Mouse (Mus musculus): ENCODE results near the gene Hat1. TPM values are rescaled to one million over a fixed set of nuclear protein-coding genes. Genes with fewer than 3 reads are reported as not detected.

The Hat1 gene
- polyA plus RNA-seq, 1 experiment from 2014 or later, result 147 TPM

- Histone ChIP-seq H3K4me1 (replicated peaks) (no peaks in the 10 kb centered on the region), H3K27me3 (peaks cover 7% of the 10 kb centered on the region; the same call in 1 of the 2 replicates), H3K9me3 (no peaks in the 10 kb centered on the region), H3K9ac (replicated peaks) (no peak overlapping the region), H3K4me3 (replicated peaks) (no peak overlapping the region), H3K27ac (no peak overlapping the region), H3K36me3 (peaks cover 13% of the 10 kb centered on the region), H3K4me2 (no peak overlapping the region)
- no peak for ATAC-seq (ENCODE audit: insufficient number of reproducible peaks, insufficient read depth, low FRiP score, low TSS enrichment, low read depth)
- WGBS, result 68% methylated on average over 17 of the region's 17 CpGs
These were observed 56.9 kb downstream of the Hat1 start for GRCm38 (mm10) chr2:71445536-71446196.

- WGBS, result 16% methylated on average over 2 of the region's 2 CpGs
- no peaks in the 10 kb centered on the region for H3K36me3 ChIP-seq
- peaks cover 4% of the 10 kb centered on the region; the same call in 1 of the 2 replicates for H3K4me1 ChIP-seq (replicated peaks)
- no peak overlapping the region for H3K27ac ChIP-seq
- H3K9me3 ChIP-seq, result no peaks in the 10 kb centered on the region
- H3K27me3 ChIP-seq, result peaks cover 7% of the 10 kb centered on the region
- H3K9ac ChIP-seq (replicated peaks), result no peak overlapping the region
- H3K4me2 ChIP-seq, result no peak overlapping the region
- no peak overlapping the region for H3K4me3 ChIP-seq (replicated peaks)
- ATAC-seq (ENCODE audit: insufficient number of reproducible peaks, insufficient read depth, low FRiP score, low TSS enrichment, low read depth), result no peak
These were observed 60.8 kb downstream of the Hat1 start for GRCm38 (mm10) chr2:71449604-71450003.

- peaks cover 4% of the 10 kb centered on the region; the same call in 1 of the 2 replicates for H3K27me3 ChIP-seq
- no peak overlapping the region for H3K4me3 ChIP-seq (replicated peaks)
- H3K9ac ChIP-seq (replicated peaks), result no peak overlapping the region
- H3K36me3 ChIP-seq, result no peaks in the 10 kb centered on the region
- H3K4me1 ChIP-seq (replicated peaks), result peaks cover 4% of the 10 kb centered on the region; the same call in 1 of the 2 replicates
- H3K9me3 ChIP-seq, result no peaks in the 10 kb centered on the region
- H3K4me2 ChIP-seq, result no peak overlapping the region
- WGBS, result 68% methylated on average over 5 of the region's 5 CpGs
- H3K27ac ChIP-seq, result no peak overlapping the region
- ATAC-seq (ENCODE audit: insufficient number of reproducible peaks, insufficient read depth, low FRiP score, low TSS enrichment, low read depth), result no peak
These were observed 63.0 kb downstream of the Hat1 start for GRCm38 (mm10) chr2:71451761-71452160.

GRCm38 (mm10) chr2:71453161-71453916, 64.6 kb downstream of the Hat1 start, which contains the start of gene Metap1d:
Gene Metap1d (plus strand): TSS chr2:71453276.
- Histone ChIP-seq H3K36me3 (no peaks in the 10 kb centered on the region), H3K4me2 (peak within 1 kb of the TSS; percentile 70), H3K9ac (replicated peaks) (peak within 1 kb of the TSS; percentile 62), H3K4me3 (replicated peaks) (peak within 1 kb of the TSS; percentile 68), H3K4me1 (replicated peaks) (peaks cover 4% of the 10 kb centered on the region; the same call in 1 of the 2 replicates), H3K9me3 (no peaks in the 10 kb centered on the region), H3K27me3 (peaks cover 1% of the 10 kb centered on the region; the same call in 1 of the 2 replicates), H3K27ac (peak within 1 kb of the TSS; percentile 62; the same call in 1 of the 2 replicates)
- under 1% methylated on average over 61 of the region's 61 CpGs for WGBS
- peak; percentile 96 for ATAC-seq (ENCODE audit: insufficient number of reproducible peaks, insufficient read depth, low FRiP score, low TSS enrichment, low read depth)

- Histone ChIP-seq H3K27ac (no peak overlapping the region), H3K4me1 (replicated peaks) (peaks cover 4% of the 10 kb centered on the region; the same call in 1 of the 2 replicates), H3K9ac (replicated peaks) (no peak overlapping the region), H3K36me3 (no peaks in the 10 kb centered on the region), H3K27me3 (no peaks in the 10 kb centered on the region; the same call in 1 of the 2 replicates), H3K4me2 (peak overlapping the region; percentile 70), H3K4me3 (replicated peaks) (peak overlapping the region; percentile 68), H3K9me3 (no peaks in the 10 kb centered on the region)
- WGBS, result 45% methylated on average over 4 of the region's 4 CpGs
- no peak for ATAC-seq (ENCODE audit: insufficient number of reproducible peaks, insufficient read depth, low FRiP score, low TSS enrichment, low read depth)
These were observed 65.1 kb downstream of the Hat1 start for GRCm38 (mm10) chr2:71453917-71454260.

- H3K4me2 ChIP-seq, result no peak overlapping the region
- no peaks in the 10 kb centered on the region for H3K27me3 ChIP-seq
- H3K9ac ChIP-seq (replicated peaks), result no peak overlapping the region
- ATAC-seq (ENCODE audit: insufficient number of reproducible peaks, insufficient read depth, low FRiP score, low TSS enrichment, low read depth), result no peak
- H3K36me3 ChIP-seq, result no peaks in the 10 kb centered on the region
- WGBS, result 73% methylated on average over 13 of the region's 13 CpGs
- no peak overlapping the region for H3K4me3 ChIP-seq (replicated peaks)
- peaks cover 4% of the 10 kb centered on the region; the same call in 1 of the 2 replicates for H3K4me1 ChIP-seq (replicated peaks)
- H3K27ac ChIP-seq, result no peak overlapping the region
- no peaks in the 10 kb centered on the region for H3K9me3 ChIP-seq
These were observed 69.9 kb downstream of the Hat1 start for GRCm38 (mm10) chr2:71458624-71459023.

GRCm38 (mm10) chr2:71459659-71460058, 70.9 kb downstream of the Hat1 start:
- ATAC-seq (ENCODE audit: insufficient number of reproducible peaks, insufficient read depth, low FRiP score, low TSS enrichment, low read depth), result no peak
- H3K4me1 ChIP-seq (replicated peaks), result no peaks in the 10 kb centered on the region
- no peaks in the 10 kb centered on the region for H3K27me3 ChIP-seq
- no peaks in the 10 kb centered on the region for H3K9me3 ChIP-seq
- no peak overlapping the region for H3K4me3 ChIP-seq (replicated peaks)
- no peaks in the 10 kb centered on the region for H3K36me3 ChIP-seq
- WGBS, result 85% methylated on average over 1 of the region's 1 CpGs
- no peak overlapping the region for H3K27ac ChIP-seq
- H3K9ac ChIP-seq (replicated peaks), result no peak overlapping the region
- H3K4me2 ChIP-seq, result no peak overlapping the region

GRCm38 (mm10) chr2:71461139-71461538, 72.4 kb downstream of the Hat1 start:
- no peaks in the 10 kb centered on the region for H3K27me3 ChIP-seq
- H3K9ac ChIP-seq (replicated peaks), result no peak overlapping the region
- no peaks in the 10 kb centered on the region for H3K9me3 ChIP-seq
- no peaks in the 10 kb centered on the region for H3K36me3 ChIP-seq
- no peak for ATAC-seq (ENCODE audit: insufficient number of reproducible peaks, insufficient read depth, low FRiP score, low TSS enrichment, low read depth)
- peaks cover 2% of the 10 kb centered on the region; the same call in 1 of the 2 replicates for H3K4me1 ChIP-seq (replicated peaks)
- WGBS, result 66% methylated on average over 6 of the region's 6 CpGs
- H3K4me2 ChIP-seq, result no peak overlapping the region
- H3K27ac ChIP-seq, result no peak overlapping the region
- no peak overlapping the region for H3K4me3 ChIP-seq (replicated peaks)

GRCm38 (mm10) chr2:71461589-71461988, 72.8 kb downstream of the Hat1 start:
- 71% methylated on average over 7 of the region's 7 CpGs for WGBS
- Histone ChIP-seq H3K4me2 (no peak overlapping the region), H3K27me3 (no peaks in the 10 kb centered on the region), H3K9me3 (no peaks in the 10 kb centered on the region), H3K9ac (replicated peaks) (no peak overlapping the region), H3K4me1 (replicated peaks) (peaks cover 4% of the 10 kb centered on the region; the same call in 1 of the 2 replicates), H3K4me3 (replicated peaks) (no peak overlapping the region), H3K36me3 (no peaks in the 10 kb centered on the region), H3K27ac (no peak overlapping the region)
- no peak for ATAC-seq (ENCODE audit: insufficient number of reproducible peaks, insufficient read depth, low FRiP score, low TSS enrichment, low read depth)

GRCm38 (mm10) chr2:71462066-71462465, 73.3 kb downstream of the Hat1 start:
- no peak for ATAC-seq (ENCODE audit: insufficient number of reproducible peaks, insufficient read depth, low FRiP score, low TSS enrichment, low read depth)
- Histone ChIP-seq H3K9me3 (no peaks in the 10 kb centered on the region), H3K4me2 (no peak overlapping the region), H3K9ac (replicated peaks) (no peak overlapping the region), H3K27ac (no peak overlapping the region), H3K4me3 (replicated peaks) (no peak overlapping the region), H3K36me3 (no peaks in the 10 kb centered on the region), H3K4me1 (replicated peaks) (peaks cover 4% of the 10 kb centered on the region; the same call in 1 of the 2 replicates), H3K27me3 (no peaks in the 10 kb centered on the region)
- WGBS, result 86% methylated on average over 4 of the region's 4 CpGs

- ATAC-seq (ENCODE audit: insufficient number of reproducible peaks, insufficient read depth, low FRiP score, low TSS enrichment, low read depth), result no peak
- Histone ChIP-seq H3K4me2 (no peak overlapping the region), H3K9ac (replicated peaks) (no peak overlapping the region), H3K4me3 (replicated peaks) (no peak overlapping the region), H3K9me3 (no peaks in the 10 kb centered on the region), H3K27me3 (no peaks in the 10 kb centered on the region), H3K27ac (no peak overlapping the region), H3K36me3 (no peaks in the 10 kb centered on the region), H3K4me1 (replicated peaks) (peaks cover 4% of the 10 kb centered on the region; the same call in 1 of the 2 replicates)
- 84% methylated on average over 3 of the region's 3 CpGs for WGBS
These were observed 73.8 kb downstream of the Hat1 start for GRCm38 (mm10) chr2:71462553-71462952.
